Mouse (Mus musculus) kidney, adult 2 months (tissue): ENCODE data around the gene Col8a1. TPM values are rescaled to one million over a fixed set of nuclear protein-coding genes. Genes with fewer than 3 reads are reported as not detected.
A peak's percentile ranks its signal among the peaks of the same experiment; 100 is the strongest.

Experiments used
- DNase-seq: peaks from one replicate; pipeline ENCODE4 v3.0.0; 2021
- H3K27ac ChIP-seq: fragments of 200-500 bp; 2 replicates; pipeline ENCODE4 v1.5.1; 2012; ENCODE audit warnings: low read depth, low read length, control low read depth, inconsistent platforms; ENCODE audit not compliant: insufficient read depth
- H3K27me3 ChIP-seq: fragments of 200-500 bp; replicated peaks from 2 replicates; pipeline ENCODE4 v1.6.1; 2012; ENCODE audit warnings: mild to moderate bottlenecking, moderate library complexity, low read length, inconsistent platforms; ENCODE audit not compliant: control insufficient read depth, insufficient read depth
- H3K36me3 ChIP-seq: fragments of 200-500 bp; 2 replicates; pipeline ENCODE4 v1.6.1; 2012; ENCODE audit warnings: mild to moderate bottlenecking, moderate library complexity, low read length, inconsistent platforms; ENCODE audit not compliant: control insufficient read depth, insufficient read depth
- H3K4me1 ChIP-seq: fragments of 200-500 bp; 2 replicates; pipeline ENCODE4 v1.6.1; 2011; ENCODE audit warnings: low read length; ENCODE audit not compliant: control insufficient read depth, insufficient read depth
- H3K4me3 ChIP-seq: fragments of 200-500 bp; 2 replicates; pipeline ENCODE4 v1.5.1; 2011; ENCODE audit warnings: mild to moderate bottlenecking, low read depth, low read length, control low read depth; ENCODE audit not compliant: insufficient read depth
- CTCF ChIP-seq: fragments of 200-500 bp; conservative IDR thresholded peaks from 2 replicates; pipeline ENCODE4 v1.5.1; 2011; ENCODE audit warnings: low read depth, mild to moderate bottlenecking, control low read depth, low read length, moderate library complexity, mixed read lengths; ENCODE audit not compliant: insufficient read depth, insufficient read length
- POLR2A ChIP-seq: fragments of 200-500 bp; IDR thresholded peaks from one replicate; pipeline ENCODE4 v1.6.1; 2011; ENCODE audit warnings: low read depth, low read length, control low read depth
- WGBS: fragments of 180-500 bp; shearing (Covaris S2); methylation state at CpG from one replicate; pipeline ENCODE4 v1.1.7; 2018; 5-methylcytosine and 5-hydroxymethylcytosine counted together
- polyA plus RNA-seq: library from polyadenylated mRNA; depleted of rRNA; stranded (reverse); fragments of >200 nt; gene quantifications from 2 replicates; pipeline ENCODE4 v1.2.3, GENCODE M21; 2012

Col8a1 gene
- polyA plus RNA-seq, 1 experiment: 2.1 TPM

DNA sequence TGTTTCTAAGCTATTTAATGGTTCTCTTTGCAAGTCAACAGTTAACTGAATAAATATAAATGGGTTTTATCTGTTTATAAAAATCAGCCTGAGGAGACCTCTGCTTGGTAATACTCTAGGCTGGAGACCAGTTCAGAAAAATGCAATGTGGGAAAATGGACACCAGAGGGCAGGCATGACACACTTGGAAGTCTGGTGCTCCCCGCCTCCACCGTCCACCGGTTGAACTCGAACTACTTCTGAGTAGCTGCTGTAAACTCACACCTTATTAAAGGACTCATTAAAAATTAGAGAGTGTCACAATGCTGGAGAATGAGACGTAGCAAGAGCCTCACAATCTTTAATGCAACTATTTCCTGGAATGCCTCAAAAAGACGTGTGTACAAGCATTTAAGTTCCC lies 120.3 kb downstream of the Col8a1 start:
- H3K36me3 ChIP-seq: no peaks in the 10 kb centered on the region
- 9% methylated on average over 6 of the region's 6 CpGs for WGBS
- peak; percentile 76 for DNase-seq
- H3K27me3 ChIP-seq: no peaks in the 10 kb centered on the region
- H3K4me3 ChIP-seq: no peak overlapping the region
- no peaks in the 10 kb centered on the region for H3K4me1 ChIP-seq
- TF ChIP-seq POLR2A (no peak), CTCF (peak; percentile 83)
- no peak overlapping the region for H3K27ac ChIP-seq

DNA sequence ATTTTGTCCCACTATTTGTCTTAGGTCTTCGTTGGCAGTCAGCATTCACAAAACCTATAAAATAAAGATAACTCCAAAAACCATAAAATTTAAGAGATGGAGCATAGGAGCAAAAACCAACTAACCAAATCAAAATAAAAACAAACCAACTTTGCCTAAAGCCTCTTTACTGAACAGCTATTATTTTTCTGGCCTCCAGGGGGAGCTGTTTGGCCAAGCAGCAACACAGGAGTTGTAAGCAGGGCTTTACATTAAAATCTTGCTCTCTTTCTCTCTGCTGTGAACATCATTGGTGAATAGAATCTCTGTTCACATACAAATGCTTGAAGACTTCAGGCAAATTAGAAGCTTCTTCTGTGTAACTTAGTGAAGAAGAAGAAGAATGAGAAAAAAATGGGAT lies 142.8 kb downstream of the Col8a1 start:
- peak; percentile 31 for DNase-seq
- WGBS: 12% methylated on average over 1 of the region's 1 CpGs
- Histone ChIP-seq H3K4me1 (peaks cover 4% of the 10 kb centered on the region; the same call in 1 of the 2 replicates), H3K27me3 (no peaks in the 10 kb centered on the region), H3K4me3 (no peak overlapping the region), H3K36me3 (no peaks in the 10 kb centered on the region), H3K27ac (no peak overlapping the region)
- TF ChIP-seq CTCF (peak; percentile 62), POLR2A (no peak)

DNA sequence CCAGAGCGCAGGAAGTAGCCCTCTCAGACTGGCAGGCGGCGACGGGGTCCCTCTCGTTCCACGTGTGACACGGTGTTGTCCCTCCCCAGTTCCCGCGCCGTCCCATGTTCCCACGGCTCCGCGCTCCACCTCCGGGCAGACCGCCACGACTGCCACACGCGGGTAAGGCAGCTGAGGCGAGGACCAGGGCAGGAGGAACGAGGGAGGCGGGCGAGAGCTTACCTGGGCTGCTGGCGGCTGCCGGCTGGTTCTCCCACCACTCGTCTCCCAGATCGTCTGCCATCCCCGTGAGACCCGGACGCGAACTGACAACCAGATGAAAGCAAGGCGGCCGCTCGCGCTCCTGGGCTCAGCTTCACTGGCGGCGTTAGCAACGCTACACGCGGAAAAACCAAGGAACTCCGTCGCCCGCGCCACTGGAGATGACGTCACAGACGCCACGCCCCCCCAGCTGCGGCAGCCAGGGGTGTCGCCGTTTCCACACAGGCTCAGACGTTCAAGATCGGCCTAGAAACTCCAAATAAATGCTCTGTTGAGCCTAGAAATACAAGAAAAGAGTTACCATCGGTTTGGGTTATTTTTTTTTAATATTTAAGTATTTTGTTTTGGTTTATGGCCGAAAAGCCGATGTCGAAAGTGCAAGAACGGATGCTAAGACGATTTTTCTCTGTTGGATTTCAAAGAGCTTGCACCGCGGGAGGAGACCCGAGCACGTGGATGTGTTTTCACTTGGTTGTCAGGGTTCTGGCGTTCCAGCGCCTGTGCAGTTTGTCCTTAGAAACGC lies 147.9 kb downstream of the Col8a1 start, which contains the start of gene Cmss1:
Cmss1 (minus strand) TSS at position 421 of the 784 bp plus-strand sequence.
- Histone ChIP-seq H3K4me3 (peak within 1 kb of the TSS; percentile 97), H3K4me1 (peaks cover 4% of the 10 kb centered on the region; the same call in 1 of the 2 replicates), H3K27me3 (no peaks in the 10 kb centered on the region), H3K27ac (no peak within 1 kb of the TSS), H3K36me3 (no peaks in the 10 kb centered on the region)
- no peak for TF ChIP-seq POLR2A
- TF ChIP-seq CTCF: no peak
- WGBS: under 1% methylated on average over 64 of the region's 64 CpGs
- DNase-seq: peak; percentile 85

DNA sequence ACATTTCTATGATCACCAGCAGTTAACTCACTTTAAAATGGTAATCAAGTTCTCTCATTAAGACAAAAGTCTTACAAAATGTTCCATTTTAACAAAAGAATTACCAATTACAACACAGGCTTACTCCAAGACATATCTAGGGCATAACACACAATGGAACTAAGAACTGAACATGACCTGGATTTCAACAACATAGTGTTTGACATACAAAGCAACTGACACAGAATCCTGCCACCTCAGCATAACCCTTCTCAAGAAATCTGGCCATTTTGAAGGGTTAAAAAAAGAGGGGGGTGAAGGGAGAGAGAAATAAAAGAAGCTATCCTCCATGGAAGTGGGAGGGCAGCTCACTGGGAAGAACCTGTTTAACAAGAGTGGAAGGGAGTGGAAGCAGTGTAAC lies 153.5 kb downstream of the Col8a1 start:
- no peak for DNase-seq
- Histone ChIP-seq H3K27ac (no peak overlapping the region), H3K36me3 (no peaks in the 10 kb centered on the region), H3K27me3 (no peaks in the 10 kb centered on the region), H3K4me1 (no peaks in the 10 kb centered on the region), H3K4me3 (no peak overlapping the region)
- TF ChIP-seq CTCF (no peak), POLR2A (no peak)

- no peaks in the 10 kb centered on the region for H3K36me3 ChIP-seq
- no peak for TF ChIP-seq CTCF
- no peak for TF ChIP-seq POLR2A
- no peaks in the 10 kb centered on the region for H3K27me3 ChIP-seq
- H3K4me1 ChIP-seq: no peaks in the 10 kb centered on the region
- no peak overlapping the region for H3K27ac ChIP-seq
- DNase-seq: no peak
- WGBS: 89% methylated on average over 4 of the region's 4 CpGs
- no peak overlapping the region for H3K4me3 ChIP-seq
These were observed 157.1 kb downstream of the Col8a1 start for GRCm38 (mm10) chr16:57597295-57597957.

DNA sequence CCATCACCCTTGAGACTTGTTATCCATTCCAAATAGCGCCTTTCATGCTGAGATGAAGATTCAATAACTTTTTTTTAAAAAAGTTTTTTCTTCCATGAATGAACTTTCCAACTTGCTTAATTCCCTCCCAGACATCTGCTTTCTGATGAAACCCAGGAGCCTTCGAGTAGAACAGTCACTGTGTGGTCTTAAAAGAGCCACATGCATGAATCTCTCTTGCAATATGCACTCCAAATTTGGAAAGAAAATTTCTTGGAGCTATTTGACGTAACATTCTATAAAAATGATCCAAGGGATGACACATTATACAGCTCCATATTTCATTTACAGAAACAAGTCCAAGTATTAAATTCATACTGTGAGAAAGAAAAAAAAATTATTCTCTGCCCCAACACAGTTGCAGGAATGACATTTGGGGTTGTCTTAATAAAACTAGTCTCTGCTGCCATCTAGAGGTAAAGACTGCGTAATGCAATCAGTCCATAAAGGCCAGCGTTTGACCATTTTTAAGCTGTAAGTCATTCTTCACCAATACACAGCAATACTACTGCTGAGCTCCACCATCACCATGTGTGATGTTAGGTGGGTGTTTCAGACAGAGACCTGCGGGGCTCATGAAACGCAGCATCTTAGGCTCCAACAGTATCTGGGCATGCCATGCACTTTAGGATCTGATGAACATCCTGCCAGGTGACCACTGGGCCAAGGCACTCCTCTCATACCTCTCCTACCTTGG lies 160.9 kb downstream of the Col8a1 start:
- Histone ChIP-seq H3K4me1 (no peaks in the 10 kb centered on the region), H3K36me3 (no peaks in the 10 kb centered on the region), H3K27ac (no peak overlapping the region), H3K27me3 (no peaks in the 10 kb centered on the region), H3K4me3 (no peak overlapping the region)
- 32% methylated on average over 7 of the region's 7 CpGs for WGBS
- DNase-seq: peak; percentile 70
- peak; percentile 34 for TF ChIP-seq CTCF
- TF ChIP-seq POLR2A: no peak
